In genomic region chr2:103632136-103632925, GRCm38 (mm10) we compare ENCODE assay signal across 13 mouse cellular contexts.
DNase-seq lines count a peak whose midpoint lies in the region; ATAC-seq lines count a peak whose summit lies in the region.
"Had no signal": no experiment of that assay in that cellular context is flagged by ENCODE, and none has a peak within 500 bp of the region (broad histone marks: within the 10 kb centered on the region; RNA-seq: fewer than 3 reads in every experiment).

No protein-coding gene starts in this region.

- peak; percentile 11; the same call in 1 of the 2 replicates for ATAC-seq in kidney, embryonic 14.5 days (ENCODE audit: low FRiP score, low TSS enrichment)
- peak; percentile 37; the same call in 1 of the 2 replicates for ATAC-seq in heart, embryonic 14.5 days (ENCODE audit: insufficient number of reproducible peaks, insufficient read depth, low FRiP score, low read depth)
- ATAC-seq in limb, embryonic 15.5 days (ENCODE audit: insufficient number of reproducible peaks, low FRiP score, low TSS enrichment, low read depth): peak; percentile 32; the same call in 1 of the 2 replicates
- no peak for ATAC-seq in megakaryocyte progenitor cell, adult 5-6 weeks (replicated peaks; ENCODE audit: poor library complexity)
- ATAC-seq: forebrain, embryonic 15.5 days had no signal

- H3K4me1 ChIP-seq in kidney, embryonic 14.5 days (ENCODE audit: control insufficient read depth, insufficient read depth, low read length): peaks cover 26% of the 10 kb centered on the region
- H3K4me1 ChIP-seq in heart, embryonic 14.5 days (ENCODE audit: control insufficient read depth in 2 of 2, insufficient read depth in 2 of 2, low read length in 2 of 2): peaks cover 24 to 55% of the 10 kb centered on the region in 2 experiments
- H3K4me1 ChIP-seq in limb, embryonic 15.5 days: peaks cover 25% of the 10 kb centered on the region
- H3K4me1 ChIP-seq: forebrain, embryonic 15.5 days had no signal

- WGBS in kidney, embryonic 14.5 days: 29% methylated on average over 6 of the region's 6 CpGs
- WGBS in heart, embryonic 14.5 days: 33% methylated on average over 5 of the region's 6 CpGs
- WGBS in limb, embryonic 15.5 days: 56% methylated on average over 6 of the region's 6 CpGs

- no peak overlapping the region for H3K4me3 ChIP-seq in kidney, embryonic 14.5 days (ENCODE audit: low read length)
- H3K4me3 ChIP-seq in heart, embryonic 14.5 days (ENCODE audit: control insufficient read depth in 1 of 2, insufficient read depth in 1 of 2, low read depth in 1 of 2, low read length in 2 of 2): no peak overlapping the region
- H3K4me3 ChIP-seq in limb, embryonic 15.5 days: no peak overlapping the region
- H3K4me3 ChIP-seq: forebrain, embryonic 15.5 days; heart, adult 2 months; midbrain, embryonic 10.5 days had no signal

- H3K36me3 ChIP-seq in kidney, embryonic 14.5 days (ENCODE audit: control insufficient read depth, insufficient read depth, low read length): no peaks in the 10 kb centered on the region
- no peaks in the 10 kb centered on the region for H3K36me3 ChIP-seq in heart, embryonic 14.5 days (ENCODE audit: control insufficient read depth, insufficient read depth, low read length)
- H3K36me3 ChIP-seq in limb, embryonic 15.5 days: no peaks in the 10 kb centered on the region
- H3K36me3 ChIP-seq: forebrain, embryonic 15.5 days; midbrain, embryonic 10.5 days had no signal

- H3K27ac ChIP-seq in kidney, embryonic 14.5 days (ENCODE audit: low read depth, low read length): no peak overlapping the region; the same call in 1 of the 2 replicates
- peak overlapping the region; percentile 60 to 70; a peak in 3 of 4 replicates for H3K27ac ChIP-seq in heart, embryonic 14.5 days (replicated peaks in 1 of 2; ENCODE audit: control insufficient read depth in 1 of 2, insufficient read depth in 1 of 2, low read depth in 2 of 2, low read length in 2 of 2)
- peak overlapping the region; percentile 43; the same call in 1 of the 2 replicates for H3K27ac ChIP-seq in limb, embryonic 15.5 days
- H3K27ac ChIP-seq: forebrain, embryonic 15.5 days; heart, adult 2 months; midbrain, embryonic 10.5 days had no signal

- no peak for DNase-seq in kidney, adult 18-20 months
- peak; percentile 39 to 55 for DNase-seq in CD8-positive naive resting alpha-beta T cell, adult 2 months (ENCODE audit: low read depth in 2 of 2, low spot score in 2 of 2)
- DNase-seq in gastrocnemius, adult 18-20 months (ENCODE audit: low spot score): no peak
- DNase-seq in cerebellum, adult 18-20 months: no peak
- DNase-seq: kidney, postnatal 14 days; lung, adult 18-20 months had no signal

- no peaks in the 10 kb centered on the region for H3K27me3 ChIP-seq in kidney, embryonic 14.5 days (ENCODE audit: control insufficient read depth, insufficient read depth, low read length)
- H3K27me3 ChIP-seq in heart, embryonic 14.5 days (ENCODE audit: control insufficient read depth, insufficient read depth, low read length): no peaks in the 10 kb centered on the region
- H3K27me3 ChIP-seq in limb, embryonic 15.5 days: no peaks in the 10 kb centered on the region
- H3K27me3 ChIP-seq: forebrain, embryonic 15.5 days had no signal

- no peaks in the 10 kb centered on the region for H3K9me3 ChIP-seq in kidney, embryonic 14.5 days (ENCODE audit: control insufficient read depth, low read length)
- no peaks in the 10 kb centered on the region for H3K9me3 ChIP-seq in heart, embryonic 14.5 days (ENCODE audit: control insufficient read depth, low read length)
- H3K9me3 ChIP-seq in limb, embryonic 15.5 days: no peaks in the 10 kb centered on the region
- H3K9me3 ChIP-seq: forebrain, embryonic 15.5 days; midbrain, embryonic 10.5 days had no signal

- H3K9ac ChIP-seq in kidney, embryonic 14.5 days (ENCODE audit: low read depth, low read length): no peak overlapping the region
- peak overlapping the region; percentile 34; the same call in 1 of the 2 replicates for H3K9ac ChIP-seq in heart, embryonic 14.5 days (ENCODE audit: low read length)
- H3K9ac ChIP-seq in limb, embryonic 15.5 days: no peak overlapping the region
- H3K9ac ChIP-seq: forebrain, embryonic 15.5 days had no signal

- H3K4me2 ChIP-seq in kidney, embryonic 14.5 days (replicated peaks; ENCODE audit: low read depth, low read length): no peak overlapping the region
- H3K4me2 ChIP-seq in heart, embryonic 14.5 days (ENCODE audit: low read length): peak overlapping the region; percentile 27
- no peak overlapping the region for H3K4me2 ChIP-seq in limb, embryonic 15.5 days
- H3K4me2 ChIP-seq: forebrain, embryonic 15.5 days had no signal

Comparison
In these comparisons a context has a peak if more than half of its experiments do, and no peak if none do; other contexts are left out.
1. DNase-seq: peak in CD8-positive naive resting alpha-beta T cell, adult 2 months (2 of 2); none in kidney, adult 18-20 months (single experiment), gastrocnemius, adult 18-20 months (single experiment) and cerebellum, adult 18-20 months (0 of 2).